8 mouse cellular contexts compared by ENCODE assay signal in the genomic region with DNA sequence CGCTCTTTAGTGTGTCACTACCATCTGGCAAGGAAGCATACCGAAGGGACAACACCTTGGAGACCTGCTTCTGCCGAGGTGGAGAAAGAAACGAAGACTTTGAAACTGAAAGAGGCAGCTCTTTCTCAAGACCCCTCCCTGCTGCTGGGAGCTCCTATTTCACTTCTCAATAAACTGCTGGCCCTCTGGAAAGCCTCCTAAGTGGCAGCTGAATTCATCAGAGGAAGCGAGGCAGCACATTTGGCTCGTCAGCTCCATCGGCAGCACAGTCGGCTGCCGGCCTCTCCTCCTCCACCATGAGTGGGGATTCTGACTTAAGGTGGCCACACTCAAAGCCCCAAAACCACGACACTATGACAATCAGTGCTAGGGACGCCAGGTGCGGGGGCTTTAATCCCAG. TPM values are rescaled to one million over a fixed set of nuclear protein-coding genes. Genes with fewer than 3 reads are reported as not detected.
DNase-seq lines count a peak whose midpoint lies in the region; ATAC-seq and TF ChIP-seq lines count a peak whose summit lies in the region.

No protein-coding gene starts in this region.

- H3K4me3 ChIP-seq in forebrain, embryonic 11.5 days (ENCODE audit: low read depth, low read length) = no peak overlapping the region
- no peak overlapping the region for H3K4me3 ChIP-seq in forebrain, embryonic 16.5 days (replicated peaks; ENCODE audit: low read length)
- H3K4me3 ChIP-seq in midbrain, embryonic 13.5 days (replicated peaks) = no peak overlapping the region
- no peak overlapping the region for H3K4me3 ChIP-seq in midbrain, postnatal 0 days (ENCODE audit: low read depth, low read length)
- H3K4me3 ChIP-seq in hindbrain, embryonic 12.5 days = no peak overlapping the region
- no peak overlapping the region for H3K4me3 ChIP-seq in neural tube, embryonic 14.5 days (ENCODE audit: low read depth, low read length)
- no peak overlapping the region for H3K4me3 ChIP-seq in liver, embryonic 12.5 days

- no peak overlapping the region for H3K4me2 ChIP-seq in forebrain, embryonic 11.5 days (ENCODE audit: low read depth, low read length, severe bottlenecking)
- H3K4me2 ChIP-seq in forebrain, embryonic 16.5 days (ENCODE audit: low read length) = no peak overlapping the region
- H3K4me2 ChIP-seq in midbrain, embryonic 13.5 days (replicated peaks) = no peak overlapping the region
- no peak overlapping the region for H3K4me2 ChIP-seq in midbrain, postnatal 0 days (ENCODE audit: low read depth, low read length, poor library complexity, severe bottlenecking)
- H3K4me2 ChIP-seq in hindbrain, embryonic 12.5 days (replicated peaks) = 0 out of 2 replicates have a peak overlapping the region, but pooled peaks have one; percentile 18
- H3K4me2 ChIP-seq in neural tube, embryonic 14.5 days (ENCODE audit: low read depth, low read length) = no peak overlapping the region
- H3K4me2 ChIP-seq in liver, embryonic 12.5 days = no peak overlapping the region

- no peak for TF ChIP-seq CTCF in midbrain, postnatal 0 days (IDR thresholded peaks at IDR 0.05)

- peak overlapping the region; percentile 25; the same call in 1 of the 2 replicates for H3K27ac ChIP-seq in forebrain, embryonic 11.5 days (ENCODE audit: low read depth, low read length)
- no peak overlapping the region for H3K27ac ChIP-seq in forebrain, embryonic 16.5 days (ENCODE audit: low read length)
- 0 out of 2 replicates have a peak overlapping the region, but pooled peaks have one; percentile 47 for H3K27ac ChIP-seq in midbrain, embryonic 13.5 days
- H3K27ac ChIP-seq in midbrain, postnatal 0 days (ENCODE audit: low read depth, low read length) = no peak overlapping the region
- peak overlapping the region; percentile 40 for H3K27ac ChIP-seq in hindbrain, embryonic 12.5 days
- H3K27ac ChIP-seq in neural tube, embryonic 14.5 days (ENCODE audit: low read depth, low read length) = peak overlapping the region; percentile 62
- no peak overlapping the region for H3K27ac ChIP-seq in liver, embryonic 12.5 days

- no peaks in the 10 kb centered on the region; the same call in 1 of the 2 replicates for H3K36me3 ChIP-seq in forebrain, embryonic 11.5 days (ENCODE audit: control insufficient read depth, insufficient read depth, low read length)
- H3K36me3 ChIP-seq in forebrain, embryonic 16.5 days (ENCODE audit: control insufficient read depth, insufficient read depth) = no peaks in the 10 kb centered on the region
- peaks cover 40% of the 10 kb centered on the region for H3K36me3 ChIP-seq in midbrain, embryonic 13.5 days
- peaks cover 47% of the 10 kb centered on the region for H3K36me3 ChIP-seq in midbrain, postnatal 0 days (ENCODE audit: insufficient read depth, low read length)
- peaks cover 16% of the 10 kb centered on the region for H3K36me3 ChIP-seq in hindbrain, embryonic 12.5 days
- H3K36me3 ChIP-seq in neural tube, embryonic 14.5 days (ENCODE audit: control insufficient read depth, insufficient read depth, low read length) = peaks cover 4% of the 10 kb centered on the region; the same call in 1 of the 2 replicates
- peaks cover 62% of the 10 kb centered on the region for H3K36me3 ChIP-seq in liver, embryonic 12.5 days

- H3K9me3 ChIP-seq in forebrain, embryonic 11.5 days (ENCODE audit: control insufficient read depth, low read length) = no peaks in the 10 kb centered on the region
- H3K9me3 ChIP-seq in forebrain, embryonic 16.5 days (ENCODE audit: control insufficient read depth, low read length) = no peaks in the 10 kb centered on the region
- no peaks in the 10 kb centered on the region for H3K9me3 ChIP-seq in midbrain, embryonic 13.5 days
- H3K9me3 ChIP-seq in midbrain, postnatal 0 days (ENCODE audit: low read length) = no peaks in the 10 kb centered on the region
- no peaks in the 10 kb centered on the region for H3K9me3 ChIP-seq in hindbrain, embryonic 12.5 days (replicated peaks)
- no peaks in the 10 kb centered on the region for H3K9me3 ChIP-seq in neural tube, embryonic 14.5 days (ENCODE audit: control insufficient read depth, low read length)
- no peaks in the 10 kb centered on the region for H3K9me3 ChIP-seq in liver, embryonic 12.5 days (replicated peaks)

- no peak for ATAC-seq in forebrain, embryonic 11.5 days (replicated peaks; ENCODE audit: low FRiP score)
- no peak for ATAC-seq in forebrain, embryonic 16.5 days
- ATAC-seq in midbrain, embryonic 13.5 days = no peak
- no peak for ATAC-seq in midbrain, postnatal 0 days (ENCODE audit: low FRiP score)
- ATAC-seq in hindbrain, embryonic 12.5 days (ENCODE audit: low FRiP score) = no peak
- ATAC-seq in neural tube, embryonic 14.5 days (ENCODE audit: low read depth) = no peak
- ATAC-seq in liver, embryonic 12.5 days = no peak

- WGBS in forebrain, embryonic 11.5 days = 78% methylated on average over 12 of the region's 12 CpGs
- WGBS in forebrain, embryonic 16.5 days = 45% methylated on average over 12 of the region's 12 CpGs
- 65% methylated on average over 12 of the region's 12 CpGs for whole genome bisulfite sequencing in midbrain, embryonic 13.5 days
- 63% methylated on average over 12 of the region's 12 CpGs for WGBS in midbrain, postnatal 0 days
- WGBS in hindbrain, embryonic 12.5 days = 52% methylated on average over 12 of the region's 12 CpGs
- WGBS in neural tube, embryonic 14.5 days = 47% methylated on average over 12 of the region's 12 CpGs
- 67% methylated on average over 12 of the region's 12 CpGs for WGBS in liver, embryonic 12.5 days (ENCODE audit: insufficient replicate concordance)

- H3K27me3 ChIP-seq in forebrain, embryonic 11.5 days (ENCODE audit: control insufficient read depth, insufficient read depth, low read length) = no peaks in the 10 kb centered on the region
- no peaks in the 10 kb centered on the region for H3K27me3 ChIP-seq in forebrain, embryonic 16.5 days (replicated peaks; ENCODE audit: control insufficient read depth, insufficient read depth, low read length)
- H3K27me3 ChIP-seq in midbrain, embryonic 13.5 days = no peaks in the 10 kb centered on the region
- H3K27me3 ChIP-seq in midbrain, postnatal 0 days (ENCODE audit: insufficient read depth, low read length) = no peaks in the 10 kb centered on the region
- no peaks in the 10 kb centered on the region for H3K27me3 ChIP-seq in hindbrain, embryonic 12.5 days
- H3K27me3 ChIP-seq in neural tube, embryonic 14.5 days (ENCODE audit: control insufficient read depth, insufficient read depth, low read length) = no peaks in the 10 kb centered on the region
- H3K27me3 ChIP-seq in liver, embryonic 12.5 days (replicated peaks) = no peaks in the 10 kb centered on the region

- H3K4me1 ChIP-seq in forebrain, embryonic 11.5 days (replicated peaks; ENCODE audit: control insufficient read depth, insufficient read depth, low read length) = no peaks in the 10 kb centered on the region
- H3K4me1 ChIP-seq in forebrain, embryonic 16.5 days (replicated peaks; ENCODE audit: control insufficient read depth, insufficient read depth, low read length) = peaks cover 8% of the 10 kb centered on the region
- peaks cover 4% of the 10 kb centered on the region; the same call in 1 of the 2 replicates for H3K4me1 ChIP-seq in midbrain, embryonic 13.5 days (replicated peaks)
- no peaks in the 10 kb centered on the region for H3K4me1 ChIP-seq in midbrain, postnatal 0 days (ENCODE audit: insufficient read depth, low read length)
- H3K4me1 ChIP-seq in hindbrain, embryonic 12.5 days = peaks cover 10% of the 10 kb centered on the region
- 0 out of 2 replicates have a peak, but pooled peaks cover 2% of the 10 kb centered on the region for H3K4me1 ChIP-seq in neural tube, embryonic 14.5 days (ENCODE audit: control insufficient read depth, insufficient read depth, low read length)
- peaks cover 23% of the 10 kb centered on the region for H3K4me1 ChIP-seq in liver, embryonic 12.5 days

- H3K9ac ChIP-seq in forebrain, embryonic 11.5 days (ENCODE audit: low read length) = no peak overlapping the region
- no peak overlapping the region for H3K9ac ChIP-seq in forebrain, embryonic 16.5 days (replicated peaks; ENCODE audit: low read depth, low read length)
- no peak overlapping the region for H3K9ac ChIP-seq in midbrain, embryonic 13.5 days (replicated peaks)
- no peak overlapping the region for H3K9ac ChIP-seq in midbrain, postnatal 0 days (replicated peaks; ENCODE audit: low read length, poor library complexity, severe bottlenecking)
- no peak overlapping the region for H3K9ac ChIP-seq in hindbrain, embryonic 12.5 days
- no peak overlapping the region for H3K9ac ChIP-seq in neural tube, embryonic 14.5 days (replicated peaks; ENCODE audit: low read depth, low read length)
- no peak overlapping the region for H3K9ac ChIP-seq in liver, embryonic 12.5 days

- DNase-seq in forebrain, embryonic 11.5 days (ENCODE audit: low spot score) = no peak
- DNase-seq in midbrain, postnatal 0 days (ENCODE audit: low spot score) = no peak
- no peak for DNase-seq in urinary bladder, adult 2 months (ENCODE audit: low spot score)

RNA-seq across cellular contexts. Expression of a gene that starts 41.3 kb away (rescaled TPM):
- 17.5 and 19.2 TPM in 2 replicates for polyA plus RNA-seq in forebrain, embryonic 11.5 days (2014; fragmentation: Nextera tagmentation; extraction: Ambion mirVana)
- polyA plus RNA-seq in forebrain, embryonic 16.5 days (2015; fragmentation: Nextera tagmentation; extraction: Ambion mirVana) = 9.9 and 12.5 TPM in 2 replicates
- polyA plus RNA-seq in midbrain, embryonic 13.5 days (2015; fragmentation: Nextera tagmentation; extraction: Ambion mirVana) = 10.6 and 11.2 TPM in 2 replicates
- total RNA-seq in midbrain, postnatal 0 days (2014; rRNA removed) = 64.1 and 88.3 TPM in 2 replicates
- polyA plus RNA-seq in midbrain, postnatal 0 days (2015; fragmentation: Nextera tagmentation; extraction: Ambion mirVana) = 29.1 and 35.6 TPM in 2 replicates
- 19.3 and 20.2 TPM in 2 replicates for polyA plus RNA-seq in hindbrain, embryonic 12.5 days (2016; fragmentation: Nextera tagmentation; extraction: Ambion mirVana)
- polyA plus RNA-seq in neural tube, embryonic 14.5 days (2014; fragmentation: Nextera tagmentation; extraction: Ambion mirVana) = 22.6 and 31.5 TPM in 2 replicates
- polyA plus RNA-seq in liver, embryonic 12.5 days (2016; fragmentation: Nextera tagmentation; extraction: Ambion mirVana) = 8.1 and 9.9 TPM in 2 replicates
- 12.6 and 28.4 TPM in 2 replicates for polyA plus RNA-seq in urinary bladder, adult 2 months (2012; rRNA removed)

Comparison
In these comparisons a context has a peak if more than half of its experiments do, and no peak if none do; other contexts are left out.
1. H3K27ac ChIP-seq: peak in forebrain, embryonic 11.5 days (single experiment), midbrain, embryonic 13.5 days (single experiment), hindbrain, embryonic 12.5 days (single experiment) and neural tube, embryonic 14.5 days (single experiment); none in forebrain, embryonic 16.5 days (single experiment), midbrain, postnatal 0 days (single experiment) and liver, embryonic 12.5 days (single experiment).